Mouse (Mus musculus) thymus, adult 2 months (tissue): ENCODE data around the gene Sp1.

Source experiments
- CTCF ChIP-seq: fragments of 200-500 bp; IDR thresholded peaks from 2 replicates; pipeline ENCODE4 v1.5.1; 2012; ENCODE audit warnings: mild to moderate bottlenecking, control low read depth, low read length, moderate library complexity, borderline replicate concordance; ENCODE audit not compliant: control insufficient read depth, poor library complexity, insufficient read depth; ENCODE audit errors: extremely low read depth
- POLR2A ChIP-seq: fragments of 200-500 bp; IDR thresholded peaks from 2 replicates; pipeline ENCODE4 v1.6.1; 2012; ENCODE audit warnings: mild to moderate bottlenecking, low read length, control low read depth, moderate library complexity; ENCODE audit not compliant: control insufficient read depth, poor library complexity, insufficient read depth; ENCODE audit errors: extremely low read depth

DNA sequence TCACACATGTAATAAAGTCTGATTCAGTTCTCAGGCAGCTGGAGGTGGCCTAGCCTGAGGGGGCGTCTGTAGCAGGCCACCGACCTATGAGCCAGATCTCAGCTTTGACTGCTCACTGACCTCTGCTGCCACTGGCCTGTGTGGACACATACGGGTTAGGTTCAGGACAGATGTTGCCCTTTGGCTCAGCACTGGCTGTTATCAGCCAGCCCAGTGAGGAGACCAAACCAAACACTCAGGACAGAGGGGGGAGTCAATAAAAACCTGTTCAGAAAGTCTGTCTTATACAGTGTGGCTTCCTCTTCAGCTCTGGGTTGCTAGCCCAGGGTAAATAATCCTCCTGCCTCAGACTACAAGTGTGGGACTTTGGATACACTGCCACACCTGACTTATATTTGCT lies 10.9 kb upstream of the Sp1 start:
- no peak for TF ChIP-seq CTCF
- no peak for TF ChIP-seq POLR2A
